8 mouse cellular contexts compared by ENCODE assay signal in the genomic region with DNA sequence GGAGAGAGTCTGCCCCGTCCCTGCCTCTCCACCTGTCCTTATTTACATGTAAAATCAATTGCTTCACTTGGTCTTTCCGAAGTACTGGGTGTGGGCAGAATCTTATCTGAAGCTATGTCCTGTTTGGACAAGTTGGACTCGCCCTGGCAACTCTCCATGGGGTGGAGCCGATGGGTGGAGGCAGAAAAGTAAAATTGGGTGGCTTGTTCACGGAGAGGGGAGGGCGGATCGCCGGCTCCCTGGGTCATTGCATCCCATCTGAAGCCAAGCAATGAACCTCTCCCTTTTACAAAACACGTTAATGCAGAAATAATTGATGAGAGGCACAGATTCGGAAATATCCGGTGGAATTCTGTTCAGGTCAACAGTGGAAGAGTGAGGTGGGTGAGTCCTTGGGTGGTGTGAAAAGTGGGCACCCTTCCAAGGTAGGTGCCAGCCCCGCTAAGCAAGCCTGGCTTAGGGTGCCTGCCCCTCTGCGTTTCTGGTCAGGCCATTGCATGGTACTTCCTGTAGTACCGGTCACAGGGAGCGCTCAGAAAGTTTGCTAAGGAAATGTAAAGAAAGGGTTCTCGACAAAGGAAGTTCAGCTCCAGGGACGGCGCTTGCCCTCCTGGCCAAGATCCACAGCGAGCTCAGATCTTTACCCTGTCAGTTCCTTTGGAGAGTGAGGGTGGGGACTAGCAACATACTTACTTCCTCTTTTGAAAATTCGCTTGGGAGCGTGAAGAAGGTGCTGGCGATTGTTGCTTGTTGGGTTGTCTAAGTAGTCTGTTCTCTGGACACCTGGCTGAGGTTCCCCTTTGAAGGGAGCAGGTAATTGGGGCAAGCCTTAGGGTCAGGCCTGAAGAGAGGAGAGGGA. TPM values are rescaled to one million over a fixed set of nuclear protein-coding genes. Genes with fewer than 3 reads are reported as not detected.
DNase-seq lines count a peak whose midpoint lies in the region; ATAC-seq and TF ChIP-seq lines count a peak whose summit lies in the region.

No protein-coding gene starts in this region.

- TF ChIP-seq CTCF in embryonic fibroblast, embryonic 13.5 days (IDR thresholded peaks at IDR 0.05; ENCODE audit: borderline replicate concordance, insufficient read depth, low read length), result no peak

- peak overlapping the region; percentile 46 for H3K9ac ChIP-seq in heart, embryonic 15.5 days

- peak overlapping the region; percentile 43 for H3K4me3 ChIP-seq in embryonic fibroblast, embryonic 13.5 days (ENCODE audit: insufficient read depth, low read length)
- peak overlapping the region; percentile 30 for H3K4me3 ChIP-seq in heart, embryonic 15.5 days
- peak overlapping the region; percentile 24 for H3K4me3 ChIP-seq in macrophage (ENCODE audit: inconsistent target)

- H3K27ac ChIP-seq in embryonic fibroblast, embryonic 13.5 days (ENCODE audit: insufficient read depth, low read length), result peak overlapping the region; percentile 95
- peak overlapping the region; percentile 91 for H3K27ac ChIP-seq in heart, embryonic 15.5 days
- H3K27ac ChIP-seq in macrophage, result peak overlapping the region; percentile 94

- peak; percentile 36 for ATAC-seq in heart, embryonic 15.5 days (replicated peaks; ENCODE audit: insufficient number of reproducible peaks, insufficient read depth, low FRiP score, low read depth)

- peaks cover 91% of the 10 kb centered on the region for H3K79me2 ChIP-seq in macrophage (ENCODE audit: inconsistent target)

- peak overlapping the region; percentile 61 for H3K4me2 ChIP-seq in heart, embryonic 15.5 days

- 16% methylated on average over 22 of the region's 22 CpGs for WGBS in heart, embryonic 15.5 days
- 3% methylated on average over 22 of the region's 22 CpGs for WGBS in macrophage (ENCODE audit: missing documents)

- no peaks in the 10 kb centered on the region for H3K9me3 ChIP-seq in heart, embryonic 15.5 days (replicated peaks)

- TF ChIP-seq POLR2A in embryonic fibroblast, embryonic 13.5 days (IDR thresholded peaks at IDR 0.05; ENCODE audit: low read depth, low read length), result peak; percentile 40

- no peaks in the 10 kb centered on the region for H3K27me3 ChIP-seq in heart, embryonic 15.5 days

- peak; percentile 81 for DNase-seq in 3134 (ENCODE audit: extremely low read depth, insufficient read length, low spot score)
- DNase-seq in T-cell, adult 2 months (ENCODE audit: low spot score), result peak; percentile 54
- peak; percentile 89 for DNase-seq in kidney, postnatal 10 days
- DNase-seq in skeletal muscle tissue, adult 2 months (ENCODE audit: low read depth, low spot score), result peak; percentile 89
- no peak for DNase-seq in left cerebral cortex, postnatal 14 days (ENCODE audit: low spot score in 2 of 2)

- intact Hi-C loops in left cerebral cortex, postnatal 14 days (cut with DNase I), result loop anchor here (2.0 to 5.0 kb wide), 3 partner anchors 306 to 525 kb away; no protein-coding TSS in a partner anchor

- peaks cover 38% of the 10 kb centered on the region for H3K4me1 ChIP-seq in embryonic fibroblast, embryonic 13.5 days (ENCODE audit: control insufficient read depth, insufficient read depth, low read length)
- peaks cover 87% of the 10 kb centered on the region for H3K4me1 ChIP-seq in heart, embryonic 15.5 days (replicated peaks)

- no peaks in the 10 kb centered on the region for H3K36me3 ChIP-seq in heart, embryonic 15.5 days
- peaks cover 20% of the 10 kb centered on the region for H3K36me3 ChIP-seq in macrophage (ENCODE audit: inconsistent target)

RNA-seq across cellular contexts. Expression of a gene that starts 9.2 kb away (rescaled TPM):
- 105 and 107 TPM in 2 replicates for polyA plus RNA-seq in embryonic fibroblast, embryonic 13.5 days (2011; ENCODE audit: insufficient read length, low read depth, missing spikeins)
- polyA plus RNA-seq in heart, embryonic 15.5 days (2015; fragmentation: Nextera tagmentation; extraction: Ambion mirVana), result 44.3 and 53.3 TPM in 2 replicates
- total RNA-seq in macrophage (2018; cell fraction: chromatin; rRNA removed), result 100 to 1,000 TPM in 19 of 26 experiments, 10 to 100 TPM in 7; 48.3 to 365 (median 123) TPM
- 100 to 1,000 TPM in 1 of 26 experiments, 10 to 100 TPM in 25; 45.5 to 118 (median 57.3) TPM for total RNA-seq in macrophage (2018; cell fraction: cytosol; rRNA removed)
- total RNA-seq in macrophage (2018; cell fraction: nucleus; rRNA removed), result 100 to 1,000 TPM in 21 of 26 experiments, 10 to 100 TPM in 5; 67.6 to 296 (median 126) TPM
- polyA plus RNA-seq in macrophage (2018), result 28.7 to 50.9 TPM (median 35.8 TPM) in 3 replicates
- 10 to 100 TPM; 24.2 to 31.2 TPM for total RNA-seq in left cerebral cortex, postnatal 14 days (2021)

Comparison
In these comparisons a context has a peak if more than half of its experiments do, and no peak if none do; other contexts are left out.
1. DNase-seq: peak in 3134 (single experiment), T-cell, adult 2 months (single experiment), kidney, postnatal 10 days (single experiment) and skeletal muscle tissue, adult 2 months (single experiment); none in left cerebral cortex, postnatal 14 days (0 of 2).
2. Peak in every context shown above with its lines, with median percentiles within 50 percentile points of each other: H3K27ac ChIP-seq and H3K4me3 ChIP-seq.